Mouse (Mus musculus) hindbrain, embryonic 12.5 days (tissue): ENCODE measurements around the gene Narf. TPM values are rescaled to one million over a fixed set of nuclear protein-coding genes. Genes with fewer than 3 reads are reported as not detected.

Experiments
- polyA plus RNA-seq: library from polyadenylated mRNA; unstranded; fragments of >200 nt; fragmentation: Nextera tagmentation; extraction: Ambion mirVana; gene quantifications from 2 replicates; pipeline ENCODE4 v1.2.1, GENCODE M21; 2016

The Narf gene
- polyA plus RNA-seq, 1 experiment from 2014 or later, result 86.0 TPM

Other genes starting within 250 kb of the Narf start
- gene Csnk1d, start 245.9 kb upstream of the Narf start, polyA plus RNA-seq, result 171 TPM in 2 replicates
- gene Cd7, start 197.8 kb upstream of the Narf start, polyA plus RNA-seq, result not detected in 2 replicates
- not detected in 2 replicates for gene Sectm1b, start 173.7 kb upstream of the Narf start, polyA plus RNA-seq
- gene Sectm1a, start 156.0 kb upstream of the Narf start, polyA plus RNA-seq, result not detected in 2 replicates
- not detected in 2 replicates for gene Tex19.2, start 118.6 kb upstream of the Narf start, polyA plus RNA-seq
- not detected in 2 replicates for gene Tex19.1, start 91.1 kb upstream of the Narf start, polyA plus RNA-seq
- gene Uts2r, start 77.0 kb upstream of the Narf start, polyA plus RNA-seq, result 0.32 and 0.35 TPM in 2 replicates
- 9.6 and 11.7 TPM in 2 replicates for gene Hexdc, start 32.8 kb upstream of the Narf start, polyA plus RNA-seq
- gene Ogfod3, start 32.5 kb upstream of the Narf start, polyA plus RNA-seq, result 17.7 and 19.2 TPM in 2 replicates
- gene Cybc1, start 7.9 kb upstream of the Narf start, polyA plus RNA-seq, result 40.6 and 40.8 TPM in 2 replicates
- 10.7 and 11.1 TPM in 2 replicates for gene Foxk2, start 22.7 kb downstream of the Narf start, polyA plus RNA-seq
- 82.3 and 88.7 TPM in 2 replicates for gene Wdr45b, start 117.2 kb downstream of the Narf start, polyA plus RNA-seq
- gene Rab40b, start 151.0 kb downstream of the Narf start, polyA plus RNA-seq, result 6.7 and 7.2 TPM in 2 replicates
- gene Fn3krp, start 184.1 kb downstream of the Narf start, polyA plus RNA-seq, result 8.5 and 10.9 TPM in 2 replicates
- 1.9 and 2.8 TPM in 2 replicates for gene Fn3k, start 197.7 kb downstream of the Narf start, polyA plus RNA-seq
- gene Tbcd, start 214.7 kb downstream of the Narf start, polyA plus RNA-seq, result 60.0 and 61.6 TPM in 2 replicates